Mouse (Mus musculus) common myeloid progenitor, adult 5-6 weeks (primary cell): ENCODE results near the gene Zfp473. TPM values are rescaled to one million over a fixed set of nuclear protein-coding genes. Genes with fewer than 3 reads are reported as not detected.
"Not testable (repeated sequence)": the region's sequence is repeated elsewhere in the genome, so short reads cannot be mapped to it uniquely, and the experiment has no call there.

ENCODE experiments used
- ATAC-seq: replicated peaks from 2 replicates; pipeline ENCODE4 v1.8.0; 2016; ENCODE audit warnings: low read depth, mild to moderate bottlenecking, moderate TSS enrichment, inconsistent platforms; ENCODE audit not compliant: poor library complexity, severe bottlenecking
- total RNA-seq: library from RNA; stranded (forward); fragments of 200-1000, 187-1606 nt; gene quantifications from 2 replicates; pipeline ENCODE4 v1.2.3, GENCODE M21; 2017

The Zfp473 gene
- total RNA-seq, result 2.0 and 3.0 TPM in 2 replicates

DNA sequence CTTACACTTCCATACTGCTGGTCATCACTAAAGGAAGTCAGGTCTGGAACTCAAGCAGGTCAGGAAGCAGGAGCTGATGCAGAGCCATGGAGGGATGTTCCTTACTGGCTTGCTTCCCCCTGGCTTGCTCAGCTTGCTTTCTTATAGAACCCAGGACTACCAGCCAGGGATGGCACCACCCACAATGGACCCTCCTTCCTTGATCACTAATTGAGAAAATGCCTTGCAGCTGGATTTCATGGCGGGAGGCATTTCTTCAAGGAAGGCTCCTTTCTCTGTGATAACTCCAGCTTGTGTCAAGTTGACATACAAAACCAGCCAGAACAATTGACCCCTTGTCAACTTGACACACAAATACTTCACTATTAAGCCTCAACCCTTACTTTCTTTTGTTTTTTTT is at the start of gene Zfp473:
Zfp473 (minus strand) TSS at position 101 of the 400 bp plus-strand sequence.
- ATAC-seq, result not testable (repeated sequence)

DNA sequence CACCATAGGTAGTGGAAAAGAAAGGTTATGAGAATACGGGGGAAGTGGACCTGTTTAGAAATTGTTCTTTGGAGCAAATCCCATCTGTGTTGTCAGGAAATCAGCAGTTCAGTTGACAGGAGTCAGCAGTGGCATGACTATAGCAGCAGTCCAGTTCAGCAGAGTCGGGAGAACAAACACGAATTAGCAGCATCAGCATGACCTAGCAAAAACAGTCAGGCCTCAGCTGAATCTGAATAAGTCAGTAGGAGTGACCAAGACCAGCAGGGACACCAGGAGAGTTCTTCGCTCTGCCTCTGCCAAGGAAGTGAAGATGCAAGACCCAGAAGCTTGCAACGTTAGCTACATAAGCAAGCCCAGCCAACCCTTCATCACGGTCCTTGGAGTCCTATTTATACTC is 41.9 kb upstream of the Zfp473 start:
- no peak for ATAC-seq

GRCm38 (mm10) chr7:44790066-44790465 is 39.2 kb upstream of the Zfp473 start:
- ATAC-seq, result no peak

DNA sequence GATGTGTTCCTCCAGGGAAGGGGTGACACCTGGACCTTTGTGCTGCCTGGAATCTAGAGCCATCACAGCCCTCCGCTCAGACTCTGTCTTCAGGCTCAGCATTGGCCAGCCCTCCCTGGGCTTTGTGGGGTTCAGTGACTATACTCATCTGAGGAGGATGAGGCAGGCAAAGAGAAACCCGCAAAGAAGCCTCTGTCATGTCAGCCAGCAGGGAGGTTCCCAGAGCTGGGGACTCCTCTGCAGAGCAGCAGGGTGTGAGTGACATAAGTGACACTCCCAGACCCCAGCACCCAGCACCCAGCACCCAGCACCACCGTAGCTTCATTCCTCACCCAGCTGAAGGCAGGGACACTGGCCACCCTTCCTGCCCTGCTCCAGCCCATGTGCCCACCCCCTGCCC is 38.7 kb upstream of the Zfp473 start:
- no peak for ATAC-seq

DNA sequence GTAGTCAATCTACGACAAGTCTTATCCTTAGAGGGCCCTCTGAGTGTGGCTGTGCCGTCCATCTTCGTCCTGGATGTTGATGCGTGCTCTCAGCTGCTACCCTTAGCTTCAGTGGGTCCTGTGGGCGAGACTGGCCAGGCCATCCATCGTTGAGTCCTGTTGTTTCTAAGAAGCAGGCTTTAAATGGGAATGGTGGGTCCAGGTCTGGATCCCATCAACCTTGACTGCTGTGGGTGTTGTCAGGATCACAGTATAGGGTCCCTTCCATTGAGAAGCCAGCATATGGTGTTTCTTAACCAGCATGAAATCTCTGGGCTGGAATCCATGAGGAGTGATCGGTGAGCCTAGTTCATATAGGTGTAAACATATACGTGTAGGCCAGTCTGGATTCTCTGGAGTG is 29.3 kb upstream of the Zfp473 start:
- ATAC-seq, result no peak

GRCm38 (mm10) chr7:44776849-44777498 is 26.1 kb upstream of the Zfp473 start:
- no peak for ATAC-seq

DNA sequence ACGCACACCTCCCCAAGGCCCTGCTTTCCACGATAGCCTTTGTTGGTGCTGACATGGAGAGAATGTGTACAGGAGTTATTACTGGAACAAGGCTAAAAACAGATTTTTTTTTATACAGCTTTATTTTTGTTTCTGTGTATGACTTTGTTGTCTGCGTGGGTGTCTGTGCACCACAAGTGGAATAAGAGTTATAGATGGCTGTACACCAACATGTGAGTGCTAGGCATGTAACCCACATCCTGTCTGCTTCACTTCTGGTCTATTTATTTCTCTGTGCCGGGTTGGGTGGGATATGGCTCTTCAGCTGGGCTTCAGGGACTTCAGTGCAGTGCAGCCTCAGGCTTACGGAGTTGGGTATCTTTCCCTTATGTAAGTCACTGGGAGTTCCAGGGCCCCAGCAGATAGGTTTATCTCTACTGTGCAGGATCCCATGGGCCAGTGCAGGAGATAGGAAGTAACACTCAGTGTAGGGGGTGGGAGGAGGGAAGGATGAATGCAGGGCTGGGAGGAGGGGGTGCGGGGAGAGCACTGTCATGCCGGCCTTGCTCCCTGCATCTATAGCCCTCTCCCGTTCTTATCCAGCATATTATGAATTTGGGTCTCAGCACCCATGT is 21.8 kb upstream of the Zfp473 start:
- ATAC-seq, result peak; percentile 37; the same call in 1 of the 2 replicates

DNA sequence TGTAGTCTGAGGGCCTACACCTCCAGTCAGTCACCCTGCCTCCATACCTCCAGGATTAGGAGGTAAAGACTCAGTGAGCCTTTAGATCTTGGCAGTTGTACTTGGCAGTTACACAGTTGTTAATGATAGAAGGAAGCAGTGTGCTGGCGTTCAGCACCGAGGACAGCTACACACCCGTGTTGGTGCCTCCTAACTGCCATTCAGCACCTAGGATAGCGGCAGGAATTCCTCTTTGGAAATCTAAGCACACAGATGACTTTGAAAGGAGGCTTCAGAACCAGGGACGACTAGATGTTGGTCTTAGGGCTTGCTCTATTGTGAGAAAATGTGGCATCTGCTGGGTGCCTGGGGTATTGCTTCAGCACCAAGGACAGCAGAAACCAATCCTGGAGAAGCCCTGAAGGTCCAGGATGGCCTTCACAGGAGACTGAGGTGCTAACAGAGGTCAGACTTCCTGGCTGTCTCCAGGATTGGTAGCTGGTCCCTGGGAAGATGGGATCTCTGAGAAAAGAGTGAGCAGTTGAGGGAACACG is 19.3 kb upstream of the Zfp473 start:
- peak; percentile 64 for ATAC-seq

DNA sequence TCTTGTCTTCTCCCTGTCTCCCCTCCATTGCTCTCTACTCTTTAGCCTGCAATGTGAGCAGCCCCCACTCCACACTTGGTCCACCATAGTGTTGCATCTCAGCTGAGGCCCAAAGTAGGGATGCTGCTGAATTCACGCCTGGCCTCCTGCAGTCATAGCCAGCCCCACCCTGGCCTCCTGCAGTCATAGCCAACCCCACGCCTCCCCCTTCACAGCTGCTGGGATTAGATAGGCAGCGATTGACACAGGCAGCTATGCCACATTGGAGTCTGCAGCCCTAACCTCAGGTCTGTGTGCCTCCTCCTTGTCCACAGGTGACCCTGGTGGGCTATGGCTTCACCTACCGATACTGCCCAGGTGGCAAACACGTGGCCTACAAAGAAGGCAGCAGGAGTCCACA is 17.3 kb upstream of the Zfp473 start:
- no peak for ATAC-seq

GRCm38 (mm10) chr7:44760366-44760765 is 9.5 kb upstream of the Zfp473 start:
- no peak for ATAC-seq

- no peak for ATAC-seq
These were observed 6.3 kb upstream of the Zfp473 start for GRCm38 (mm10) chr7:44757164-44757563.

GRCm38 (mm10) chr7:44748101-44749044 is 2.5 kb downstream of the Zfp473 start, which contains the start of gene Vrk3:
TSS of gene Vrk3 (plus strand) at chr7:44748413.
- ATAC-seq, result peak; percentile 91

- ATAC-seq, result no peak
These were observed 3.7 kb downstream of the Zfp473 start for GRCm38 (mm10) chr7:44747115-44747514.

- peak; percentile 68 for ATAC-seq
These were observed 5.8 kb downstream of the Zfp473 start for GRCm38 (mm10) chr7:44745076-44745475.

- no peak for ATAC-seq
These were observed 6.6 kb downstream of the Zfp473 start for GRCm38 (mm10) chr7:44744270-44744669.

- ATAC-seq, result no peak
These were observed 9.5 kb downstream of the Zfp473 start for GRCm38 (mm10) chr7:44741361-44741760.

- no peak for ATAC-seq
These were observed 17.1 kb downstream of the Zfp473 start for GRCm38 (mm10) chr7:44733723-44734122.

DNA sequence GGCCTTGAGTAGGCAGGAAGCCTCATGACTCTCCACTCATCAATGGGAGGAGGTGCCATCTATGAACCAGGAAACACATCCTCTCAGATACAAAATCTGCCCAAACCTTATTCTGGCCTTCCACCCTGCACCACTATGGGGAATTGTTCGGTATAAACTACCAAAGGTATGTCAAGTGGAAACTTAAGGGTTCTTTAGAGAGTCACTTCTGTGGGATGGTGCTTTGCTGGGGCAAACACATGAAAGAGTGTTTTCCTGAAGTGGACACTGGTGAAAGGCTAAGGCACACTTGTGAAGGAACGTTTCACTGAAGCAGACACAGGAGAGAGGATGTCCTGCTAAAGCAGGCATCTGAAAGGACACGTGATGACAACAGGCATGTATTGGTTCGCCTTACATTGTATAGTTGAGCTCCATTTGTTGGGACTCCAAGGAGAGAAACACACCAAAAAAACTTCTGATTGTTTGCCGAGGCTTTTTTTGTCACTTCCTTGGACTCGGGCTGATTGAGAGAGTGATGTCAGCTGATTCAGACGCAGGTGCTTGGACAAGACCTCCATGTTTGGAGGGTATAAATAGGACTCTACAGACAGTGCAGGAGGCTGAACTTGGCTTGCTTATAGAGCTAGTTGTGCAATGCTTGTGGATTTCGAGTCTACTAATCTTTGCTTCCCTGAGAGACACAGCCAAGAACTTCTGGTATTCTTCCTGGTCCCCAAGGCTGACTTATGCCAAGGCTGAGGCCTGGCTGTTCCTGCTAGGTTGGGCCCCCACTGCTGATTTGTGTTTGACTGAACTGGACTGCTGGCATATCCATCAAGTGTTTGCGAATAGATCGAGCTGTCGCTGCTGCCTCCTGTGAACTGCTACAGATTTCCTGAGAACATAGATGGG is 22.5 kb downstream of the Zfp473 start:
- no peak for ATAC-seq

GRCm38 (mm10) chr7:44727151-44727550 is 23.7 kb downstream of the Zfp473 start:
- no peak for ATAC-seq
